Mouse (Mus musculus) cerebellum, adult 2 months (tissue): ENCODE measurements around the gene Acvrl1.

Experiments
- CTCF ChIP-seq: fragments of 200-500 bp; IDR thresholded peaks from 2 replicates; pipeline ENCODE4 v1.5.1; 2011; ENCODE audit warnings: low read depth, mild to moderate bottlenecking, control low read depth, low read length, moderate library complexity, borderline replicate concordance; ENCODE audit not compliant: insufficient read depth
- POLR2A ChIP-seq: fragments of 200-500 bp; IDR thresholded peaks from 2 replicates; pipeline ENCODE4 v1.6.1; 2011; ENCODE audit warnings: low read length, control low read depth, borderline replicate concordance; ENCODE audit not compliant: insufficient read depth

- TF ChIP-seq POLR2A = no peak
- no peak for TF ChIP-seq CTCF
These were observed 6.7 kb upstream of the Acvrl1 start for GRCm38 (mm10) chr15:101121411-101122289.
